Mouse (Mus musculus) adrenal gland, postnatal 4 days (tissue): ENCODE measurements at regions not wholly inside any gene's neighbourhood (a gene's known extent, or its start where the extent isn't known, plus 50 kb on each side); places are given as distances from the start of the nearest gene placed in this dataset.

ENCODE experiments used
- DNase-seq, 2 experiments: peaks; one replicate each; pipeline ENCODE4 v3.0.0; 2021 to 2022; ENCODE audit warnings: low spot score in 2 of 2, mixed read lengths in 2 of 2

GRCm38 (mm10) chr11:44214095-44214494 lies 185.8 kb upstream of the Il12b start:
- DNase-seq: no peak

GRCm38 (mm10) chr11:44216346-44216745 lies 183.5 kb upstream of the Il12b start:
- DNase-seq: no peak

GRCm38 (mm10) chr11:44219971-44220370 lies 179.9 kb upstream of the Il12b start:
- no peak for DNase-seq

- DNase-seq: no peak
Measured at GRCm38 (mm10) chr11:44229996-44230395, 169.9 kb upstream of the Il12b start.

- no peak for DNase-seq
Measured at GRCm38 (mm10) chr11:44235456-44235855, 164.4 kb upstream of the Il12b start.

GRCm38 (mm10) chr11:44238051-44238450 lies 161.8 kb upstream of the Il12b start:
- DNase-seq: no peak

GRCm38 (mm10) chr11:44238598-44238997 lies 161.3 kb upstream of the Il12b start:
- DNase-seq: no peak

GRCm38 (mm10) chr11:44243184-44243583 lies 156.7 kb upstream of the Il12b start:
- DNase-seq: no peak

- DNase-seq: no peak
Measured at GRCm38 (mm10) chr11:44251821-44252220, 148.0 kb upstream of the Il12b start.

GRCm38 (mm10) chr11:44260376-44261111 lies 139.3 kb upstream of the Il12b start:
- DNase-seq: no peak

GRCm38 (mm10) chr11:44261657-44262056 lies 138.2 kb upstream of the Il12b start:
- DNase-seq: no peak

GRCm38 (mm10) chr11:44262571-44262970 lies 137.3 kb upstream of the Il12b start:
- DNase-seq: no peak

GRCm38 (mm10) chr11:44272268-44272667 lies 127.6 kb upstream of the Il12b start:
- DNase-seq: no peak

GRCm38 (mm10) chr11:44278521-44279208 lies 121.2 kb upstream of the Il12b start:
- DNase-seq: no peak

- DNase-seq: no peak
Measured at GRCm38 (mm10) chr11:44285961-44286360, 113.9 kb upstream of the Il12b start.

GRCm38 (mm10) chr11:44288825-44289224 lies 111.0 kb upstream of the Il12b start:
- DNase-seq: no peak

- no peak for DNase-seq
Measured at GRCm38 (mm10) chr11:44303786-44304185, 96.1 kb upstream of the Il12b start.

- DNase-seq: no peak
Measured at GRCm38 (mm10) chr11:44316061-44316460, 83.8 kb upstream of the Il12b start.

- no peak for DNase-seq
Measured at GRCm38 (mm10) chr11:44319136-44319535, 80.7 kb upstream of the Il12b start.

- no peak for DNase-seq
Measured at GRCm38 (mm10) chr11:44323314-44323713, 76.5 kb upstream of the Il12b start.

- DNase-seq: no peak
Measured at GRCm38 (mm10) chr11:44325066-44325465, 74.8 kb upstream of the Il12b start.

- peak in 1 of 2 experiments; percentile 5 for DNase-seq
Measured at GRCm38 (mm10) chr11:44325525-44325924, 74.3 kb upstream of the Il12b start.

GRCm38 (mm10) chr11:44329503-44329902 lies 70.4 kb upstream of the Il12b start:
- DNase-seq: no peak
